Mouse (Mus musculus) frontal cortex, adult (tissue): ENCODE results near the gene Pfkfb3.
A peak's percentile ranks its signal among the peaks of the same experiment; 100 is the strongest.

Source experiments
- ATAC-seq: cut with Nextera tagmentation; 2 replicates; pipeline ENCODE4 v1.9.2; 2017; ENCODE audit warnings: mild to moderate bottlenecking, moderate library complexity, mixed read lengths; ENCODE audit not compliant: low TSS enrichment

Gene Pfkfb3

DNA sequence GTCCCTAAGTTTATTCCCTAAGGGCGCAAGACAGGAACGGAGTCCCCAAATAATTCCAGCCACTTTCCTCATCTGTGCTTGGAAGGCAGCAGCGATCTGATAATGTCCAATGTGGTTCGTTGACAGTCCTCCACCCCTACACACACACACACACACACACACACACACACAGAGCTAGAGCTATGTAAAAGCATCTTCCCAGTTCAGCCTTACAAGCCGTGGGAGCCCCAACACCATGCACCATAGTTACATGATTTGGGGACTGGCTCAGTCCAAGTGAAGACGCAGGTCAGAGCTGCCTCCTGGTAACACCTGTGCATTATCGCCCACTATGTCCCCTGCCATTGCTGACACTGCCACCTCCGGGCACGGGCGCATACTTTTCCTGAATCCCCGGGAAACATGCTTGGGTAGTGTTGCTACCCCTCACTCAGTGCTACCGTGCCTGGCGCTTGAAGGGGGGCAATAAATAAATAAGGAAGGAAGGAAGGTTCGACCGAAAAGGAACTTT is 51.6 kb downstream of the Pfkfb3 start:
- peak; percentile 7 for ATAC-seq

- ATAC-seq = peak; percentile 72
Measured at GRCm38 (mm10) chr2:11501301-11502254, 52.3 kb downstream of the Pfkfb3 start.

- ATAC-seq = peak; percentile 7; the same call in 1 of the 2 replicates
Measured at GRCm38 (mm10) chr2:11500666-11501065, 53.2 kb downstream of the Pfkfb3 start.

GRCm38 (mm10) chr2:11496601-11497031 is 57.3 kb downstream of the Pfkfb3 start:
- peak; percentile 22; the same call in 1 of the 2 replicates for ATAC-seq

DNA sequence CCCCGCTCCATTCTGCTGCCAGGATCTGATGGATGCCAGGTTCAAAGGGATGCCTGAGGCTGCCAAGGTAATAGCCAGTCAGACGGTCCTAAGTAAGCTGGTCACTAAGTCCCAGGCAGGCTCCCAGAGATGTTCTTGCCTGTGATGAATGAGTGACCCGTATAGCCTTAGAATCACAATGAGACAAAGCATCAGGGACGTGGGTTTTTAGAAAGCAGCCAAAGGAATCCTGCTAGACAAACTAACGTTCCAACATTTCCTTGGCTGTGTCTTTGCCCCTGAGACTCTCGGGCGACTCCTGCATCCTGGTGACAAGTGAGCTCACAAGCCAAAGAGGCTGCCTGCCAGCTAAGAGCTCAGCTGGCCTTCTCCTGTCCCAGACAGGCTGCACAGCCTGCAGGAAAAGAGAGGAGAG is 59.0 kb downstream of the Pfkfb3 start:
- peak; percentile 44 for ATAC-seq

- ATAC-seq = no peak
Measured at GRCm38 (mm10) chr2:11492855-11493254, 61.0 kb downstream of the Pfkfb3 start.

GRCm38 (mm10) chr2:11491471-11491870 is 62.4 kb downstream of the Pfkfb3 start:
- peak; percentile 25; the same call in 1 of the 2 replicates for ATAC-seq

DNA sequence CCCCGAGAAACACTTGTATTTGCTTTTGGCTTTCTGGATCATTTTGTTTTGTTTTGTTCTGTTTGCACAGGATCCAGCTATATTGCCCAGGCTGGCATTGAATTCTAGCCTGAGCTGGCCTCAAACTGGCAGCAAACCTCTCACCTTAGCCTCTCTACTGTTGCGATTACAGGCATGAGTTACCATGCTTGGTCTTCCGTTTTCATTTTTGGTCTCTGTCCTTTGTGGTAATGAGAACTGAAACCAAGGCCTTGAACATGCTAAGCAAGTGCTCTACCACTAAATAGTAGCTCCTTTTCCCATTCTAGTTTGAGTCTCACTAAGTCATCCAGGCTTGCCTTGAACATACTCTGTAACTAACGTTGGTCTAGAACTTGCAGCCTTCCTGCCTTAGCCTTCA is 63.3 kb downstream of the Pfkfb3 start:
- no peak for ATAC-seq

GRCm38 (mm10) chr2:11483226-11483625 is 70.7 kb downstream of the Pfkfb3 start:
- ATAC-seq = no peak

- no peak for ATAC-seq
Measured at GRCm38 (mm10) chr2:11482364-11482763, 71.5 kb downstream of the Pfkfb3 start.

DNA sequence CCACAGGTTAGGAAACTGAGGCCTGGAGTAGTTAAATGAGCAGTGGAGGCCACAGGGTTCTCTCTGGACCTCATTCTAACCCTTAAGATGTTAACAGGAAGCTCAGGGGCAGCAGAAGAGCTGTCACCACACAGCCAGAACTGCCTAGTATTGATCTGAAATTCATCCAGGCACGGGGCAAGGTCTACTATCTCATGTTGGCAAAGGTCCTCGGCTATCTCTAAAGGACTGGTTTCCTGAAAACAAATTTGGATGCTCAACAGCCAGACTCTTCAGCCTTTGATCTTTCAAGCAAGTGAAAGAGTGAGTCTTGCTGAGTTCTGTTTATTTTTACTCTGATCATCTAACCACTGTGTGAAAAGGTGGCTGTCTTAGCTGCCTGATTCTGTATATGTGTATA is 74.9 kb downstream of the Pfkfb3 start:
- no peak for ATAC-seq

GRCm38 (mm10) chr2:11475316-11475715 is 78.6 kb downstream of the Pfkfb3 start:
- ATAC-seq = no peak

GRCm38 (mm10) chr2:11464661-11465099 is 89.2 kb downstream of the Pfkfb3 start:
- ATAC-seq = no peak

- ATAC-seq = no peak
Measured at GRCm38 (mm10) chr2:11460976-11461375, 92.9 kb downstream of the Pfkfb3 start.

DNA sequence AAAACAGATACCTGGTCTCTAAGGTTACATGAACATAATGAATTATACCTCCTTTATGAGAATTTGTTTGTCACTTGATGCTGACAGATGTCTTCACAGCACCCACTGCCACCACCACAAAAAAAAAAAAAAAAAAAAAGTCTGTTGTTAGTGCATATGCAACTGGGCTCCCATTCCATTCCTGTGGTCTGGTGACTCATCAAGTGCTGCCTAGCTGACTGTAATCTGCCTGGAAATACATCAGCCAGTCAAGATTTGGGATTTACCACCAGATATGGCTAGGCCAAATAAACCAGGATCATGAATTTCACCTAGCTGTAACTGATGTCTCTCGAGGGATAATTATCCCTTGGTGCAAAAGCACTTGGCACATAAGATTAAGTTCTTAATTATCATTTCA is 95.4 kb downstream of the Pfkfb3 start:
- peak; percentile 64; the same call in 1 of the 2 replicates for ATAC-seq

DNA sequence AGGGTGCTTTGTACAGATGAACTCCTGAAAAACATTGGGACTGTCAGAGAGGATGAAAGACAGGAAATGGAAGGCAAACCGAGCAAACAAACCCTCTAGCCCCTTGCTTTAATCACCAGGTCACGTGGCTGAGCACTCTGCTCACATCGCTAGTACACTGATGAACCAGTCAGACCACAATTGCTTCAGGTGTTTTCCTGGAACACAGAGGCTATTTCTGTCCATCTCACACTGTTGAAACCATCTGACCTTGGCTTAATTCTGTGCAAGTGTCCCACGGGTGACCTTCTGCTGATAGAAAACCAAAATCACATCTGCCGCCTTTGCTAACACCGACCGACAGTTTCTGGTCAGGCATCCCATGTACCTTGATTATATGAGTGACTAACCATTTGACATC is 96.0 kb downstream of the Pfkfb3 start:
- no peak for ATAC-seq

DNA sequence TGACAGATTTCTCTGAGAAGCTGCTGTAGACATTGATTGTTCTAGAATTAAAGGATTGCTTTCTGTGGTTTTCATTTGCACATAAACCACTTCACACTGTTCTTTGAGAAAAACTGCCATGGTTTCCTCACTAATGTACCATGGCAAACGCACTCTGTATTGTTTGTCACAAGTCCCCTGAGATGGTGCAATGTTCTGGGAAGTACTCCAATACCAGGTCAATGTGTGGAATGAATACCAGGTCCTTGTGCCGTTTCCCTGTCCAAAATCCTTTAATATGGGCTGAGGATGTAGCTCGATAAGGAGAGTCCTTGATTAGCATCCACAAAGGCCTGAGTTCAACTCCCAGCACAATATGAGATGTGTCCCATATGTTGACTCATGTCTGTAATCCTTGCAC is 105.2 kb downstream of the Pfkfb3 start:
- ATAC-seq = no peak

GRCm38 (mm10) chr2:11447865-11448264 is 106.0 kb downstream of the Pfkfb3 start:
- no peak for ATAC-seq

- ATAC-seq = no peak
Measured at GRCm38 (mm10) chr2:11445722-11446121, 108.2 kb downstream of the Pfkfb3 start.

DNA sequence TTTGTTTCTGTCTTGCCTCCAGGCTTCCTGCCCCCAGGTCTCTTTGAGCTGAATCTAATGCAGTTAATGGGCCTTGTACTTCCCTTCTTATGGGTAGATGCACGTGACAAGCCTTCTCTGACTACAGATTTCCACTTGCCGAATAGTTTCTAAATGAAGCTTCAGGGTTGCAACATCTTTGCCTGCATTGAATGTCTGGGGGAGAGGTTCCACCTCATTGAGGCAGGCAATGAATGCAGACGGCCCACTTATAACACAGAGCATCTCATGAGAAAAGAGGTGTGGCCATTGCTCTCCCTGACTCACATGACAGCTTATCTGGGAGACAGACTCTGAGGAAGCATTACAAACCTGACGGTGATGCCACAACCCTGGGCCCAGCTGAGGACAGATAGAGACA is 112.0 kb downstream of the Pfkfb3 start:
- no peak for ATAC-seq

- ATAC-seq = no peak
Measured at GRCm38 (mm10) chr2:11438231-11438954, 115.5 kb downstream of the Pfkfb3 start.

GRCm38 (mm10) chr2:11436353-11436752 is 117.5 kb downstream of the Pfkfb3 start:
- ATAC-seq = no peak
